Mouse (Mus musculus): Measurements from ENCODE around the gene Bach2. TPM values are rescaled to one million over a fixed set of nuclear protein-coding genes. Genes with fewer than 3 reads are reported as not detected.

Gene Bach2
- polyA plus RNA-seq, 1 experiment from 2014 or later: 27.7 TPM

GRCm38 (mm10) chr4:32374751-32375582, 136.4 kb downstream of the Bach2 start:
- H3K4me3 ChIP-seq (replicated peaks): no peak overlapping the region
- ATAC-seq (ENCODE audit: low FRiP score): peak; percentile 10; the same call in 1 of the 2 replicates
- H3K36me3 ChIP-seq (replicated peaks): no peaks in the 10 kb centered on the region
- 48% methylated on average over 10 of the region's 10 CpGs for WGBS
- H3K27ac ChIP-seq: 0 out of 2 replicates have a peak overlapping the region, but pooled peaks have one; percentile 46
- peaks cover 59% of the 10 kb centered on the region for H3K4me1 ChIP-seq
- H3K4me2 ChIP-seq: no peak overlapping the region
- H3K9me3 ChIP-seq: no peaks in the 10 kb centered on the region
- no peaks in the 10 kb centered on the region for H3K27me3 ChIP-seq
- no peak overlapping the region for H3K9ac ChIP-seq

GRCm38 (mm10) chr4:32375721-32376526, 137.3 kb downstream of the Bach2 start:
- no peak for ATAC-seq (ENCODE audit: low FRiP score)

GRCm38 (mm10) chr4:32376527-32376948, 137.9 kb downstream of the Bach2 start:
- Histone ChIP-seq H3K27me3 (no peaks in the 10 kb centered on the region), H3K4me1 (peaks cover 44% of the 10 kb centered on the region), H3K4me3 (replicated peaks) (no peak overlapping the region), H3K9ac (no peak overlapping the region), H3K27ac (0 out of 2 replicates have a peak overlapping the region, but pooled peaks have one; percentile 6), H3K9me3 (no peaks in the 10 kb centered on the region), H3K4me2 (no peak overlapping the region), H3K36me3 (replicated peaks) (no peaks in the 10 kb centered on the region)
- 72% methylated on average over 6 of the region's 6 CpGs for WGBS
- ATAC-seq (ENCODE audit: low FRiP score): no peak

More at GRCm38 (mm10) chr4:32375721-32376526, 137.3 kb downstream of the Bach2 start:
- no peaks in the 10 kb centered on the region for H3K27me3 ChIP-seq
- no peaks in the 10 kb centered on the region for H3K9me3 ChIP-seq
- 0 out of 2 replicates have a peak overlapping the region, but pooled peaks have one; percentile 10 for H3K27ac ChIP-seq
- H3K4me2 ChIP-seq: no peak overlapping the region
- 86% methylated on average over 16 of the region's 16 CpGs for WGBS
- H3K4me3 ChIP-seq (replicated peaks): no peak overlapping the region
- peaks cover 50% of the 10 kb centered on the region for H3K4me1 ChIP-seq
- H3K36me3 ChIP-seq (replicated peaks): no peaks in the 10 kb centered on the region
- H3K9ac ChIP-seq: no peak overlapping the region

- ATAC-seq (ENCODE audit: low FRiP score): no peak
- no peaks in the 10 kb centered on the region for H3K36me3 ChIP-seq (replicated peaks)
- no peak overlapping the region for H3K27ac ChIP-seq
- 93% methylated on average over 7 of the region's 7 CpGs for WGBS
- no peaks in the 10 kb centered on the region for H3K27me3 ChIP-seq
- no peak overlapping the region for H3K4me2 ChIP-seq
- no peaks in the 10 kb centered on the region for H3K9me3 ChIP-seq
- no peak overlapping the region for H3K4me3 ChIP-seq (replicated peaks)
- no peak overlapping the region for H3K9ac ChIP-seq
- peaks cover 25% of the 10 kb centered on the region for H3K4me1 ChIP-seq
Measured at GRCm38 (mm10) chr4:32379140-32379539, 140.5 kb downstream of the Bach2 start.

- Histone ChIP-seq H3K27me3 (no peaks in the 10 kb centered on the region), H3K4me3 (replicated peaks) (no peak overlapping the region), H3K4me1 (peaks cover 9% of the 10 kb centered on the region), H3K27ac (0 out of 2 replicates have a peak overlapping the region, but pooled peaks have one; percentile 36), H3K9me3 (no peaks in the 10 kb centered on the region), H3K9ac (no peak overlapping the region), H3K4me2 (no peak overlapping the region), H3K36me3 (replicated peaks) (no peaks in the 10 kb centered on the region)
- 86% methylated on average over 16 of the region's 16 CpGs for WGBS
- ATAC-seq (ENCODE audit: low FRiP score): no peak
Measured at GRCm38 (mm10) chr4:32381666-32382381, 143.2 kb downstream of the Bach2 start.

- peaks cover 40% of the 10 kb centered on the region for H3K4me1 ChIP-seq
- no peak overlapping the region for H3K27ac ChIP-seq
- H3K4me2 ChIP-seq: no peak overlapping the region
- no peaks in the 10 kb centered on the region for H3K9me3 ChIP-seq
- H3K27me3 ChIP-seq: no peaks in the 10 kb centered on the region
- no peak for ATAC-seq (ENCODE audit: low FRiP score)
- H3K36me3 ChIP-seq (replicated peaks): no peaks in the 10 kb centered on the region
- WGBS: 91% methylated on average over 2 of the region's 2 CpGs
- no peak overlapping the region for H3K9ac ChIP-seq
- H3K4me3 ChIP-seq (replicated peaks): no peak overlapping the region
Measured at GRCm38 (mm10) chr4:32385121-32385520, 146.5 kb downstream of the Bach2 start.

GRCm38 (mm10) chr4:32385623-32386022, 147.0 kb downstream of the Bach2 start:
- Histone ChIP-seq H3K9me3 (no peaks in the 10 kb centered on the region), H3K9ac (no peak overlapping the region), H3K27ac (no peak overlapping the region), H3K4me3 (replicated peaks) (no peak overlapping the region), H3K36me3 (replicated peaks) (no peaks in the 10 kb centered on the region), H3K27me3 (no peaks in the 10 kb centered on the region), H3K4me1 (peaks cover 40% of the 10 kb centered on the region), H3K4me2 (no peak overlapping the region)
- 94% methylated on average over 14 of the region's 14 CpGs for whole genome bisulfite sequencing
- ATAC-seq (ENCODE audit: low FRiP score): no peak

GRCm38 (mm10) chr4:32386346-32386745, 147.7 kb downstream of the Bach2 start:
- 86% methylated on average over 10 of the region's 10 CpGs for WGBS
- no peaks in the 10 kb centered on the region for H3K9me3 ChIP-seq

GRCm38 (mm10) chr4:32386931-32387330, 148.3 kb downstream of the Bach2 start:
- H3K36me3 ChIP-seq (replicated peaks): no peaks in the 10 kb centered on the region
- WGBS: 91% methylated on average over 8 of the region's 8 CpGs
- no peak overlapping the region for H3K4me2 ChIP-seq
- ATAC-seq (ENCODE audit: low FRiP score): no peak
- no peak overlapping the region for H3K27ac ChIP-seq
- H3K4me1 ChIP-seq: peaks cover 38% of the 10 kb centered on the region
- no peaks in the 10 kb centered on the region for H3K9me3 ChIP-seq
- no peak overlapping the region for H3K4me3 ChIP-seq (replicated peaks)
- no peaks in the 10 kb centered on the region for H3K27me3 ChIP-seq
- no peak overlapping the region for H3K9ac ChIP-seq

More at GRCm38 (mm10) chr4:32386346-32386745, 147.7 kb downstream of the Bach2 start:
- Histone ChIP-seq H3K27ac (no peak overlapping the region), H3K36me3 (replicated peaks) (no peaks in the 10 kb centered on the region), H3K9ac (no peak overlapping the region), H3K4me2 (no peak overlapping the region), H3K4me3 (replicated peaks) (no peak overlapping the region), H3K27me3 (no peaks in the 10 kb centered on the region), H3K4me1 (peaks cover 40% of the 10 kb centered on the region)
- ATAC-seq (ENCODE audit: low FRiP score): no peak

GRCm38 (mm10) chr4:32387479-32388240, 149.1 kb downstream of the Bach2 start:
- ATAC-seq (ENCODE audit: low FRiP score): no peak
- H3K4me2 ChIP-seq: no peak overlapping the region
- H3K36me3 ChIP-seq (replicated peaks): no peaks in the 10 kb centered on the region
- H3K27me3 ChIP-seq: no peaks in the 10 kb centered on the region
- H3K4me3 ChIP-seq (replicated peaks): no peak overlapping the region
- H3K9me3 ChIP-seq: no peaks in the 10 kb centered on the region
- H3K4me1 ChIP-seq: peaks cover 35% of the 10 kb centered on the region
- WGBS: 69% methylated on average over 11 of the region's 11 CpGs
- H3K9ac ChIP-seq: no peak overlapping the region
- peak overlapping the region; percentile 50; the same call in 1 of the 2 replicates for H3K27ac ChIP-seq

- Histone ChIP-seq H3K9me3 (no peaks in the 10 kb centered on the region), H3K27ac (no peak overlapping the region), H3K27me3 (no peaks in the 10 kb centered on the region), H3K4me1 (peaks cover 35% of the 10 kb centered on the region), H3K36me3 (replicated peaks) (no peaks in the 10 kb centered on the region), H3K4me3 (replicated peaks) (no peak overlapping the region), H3K4me2 (no peak overlapping the region), H3K9ac (no peak overlapping the region)
- no peak for ATAC-seq (ENCODE audit: low FRiP score)
- WGBS: 86% methylated on average over 9 of the region's 9 CpGs
Measured at GRCm38 (mm10) chr4:32388564-32388963, 150.0 kb downstream of the Bach2 start.

All from forebrain, embryonic 12.5 days (tissue).